Mouse (Mus musculus): ENCODE measurements around the gene Vps13a.

GRCm38 (mm10) chr19:16777901-16778300 is 2.8 kb downstream of the Vps13a start:
- no peak for TF ChIP-seq ZC3H11A (IDR thresholded peaks at IDR 0.05; ENCODE audit: borderline replicate concordance, low read depth, low read length)
- no peak for TF ChIP-seq MAFK (IDR thresholded peaks at IDR 0.05; ENCODE audit: insufficient read depth, low read depth, low read length)
- no peak for TF ChIP-seq HCFC1 (IDR thresholded peaks at IDR 0.05; ENCODE audit: borderline replicate concordance, insufficient read depth, low read length)
- no peak for TF ChIP-seq CHD2 (IDR thresholded peaks at IDR 0.05; ENCODE audit: low read depth, low read length)

Data from ES-E14 (cell line).